Mouse (Mus musculus) liver, embryonic 13.5 days (tissue): ENCODE measurements around the gene Dnajb8. TPM values are rescaled to one million over a fixed set of nuclear protein-coding genes. Genes with fewer than 3 reads are reported as not detected.

Experiments used
- ATAC-seq: fragments of 200-750 bp; cut with Nextera tagmentation; 2 replicates; pipeline ENCODE4 v1.8.0; 2017; ENCODE audit warnings: low read depth, mild to moderate bottlenecking, moderate number of reproducible peaks, moderate library complexity
- DNase-seq: peaks from one replicate; pipeline ENCODE4 v3.0.0; 2022
- H3K27ac ChIP-seq: fragments of 300-500 bp; sonication (generic); 2 replicates; pipeline ENCODE4 v1.5.1; 2015; ENCODE audit warnings: moderate library complexity, mild to moderate bottlenecking, inconsistent platforms
- H3K27me3 ChIP-seq: fragments of 300-500 bp; sonication (generic); 2 replicates; pipeline ENCODE4 v1.6.1; 2015; ENCODE audit warnings: mild to moderate bottlenecking, inconsistent platforms
- H3K36me3 ChIP-seq: fragments of 300-500 bp; sonication (generic); 2 replicates; pipeline ENCODE4 v1.6.1; 2015; ENCODE audit warnings: mild to moderate bottlenecking, inconsistent platforms
- H3K4me1 ChIP-seq: fragments of 300-500 bp; sonication (generic); replicated peaks from 2 replicates; pipeline ENCODE4 v1.6.1; 2015; ENCODE audit warnings: inconsistent platforms
- H3K4me2 ChIP-seq: fragments of 300-500 bp; sonication (generic); 2 replicates; pipeline ENCODE4 v1.6.1; 2015; ENCODE audit warnings: inconsistent platforms, mild to moderate bottlenecking, moderate library complexity
- H3K4me3 ChIP-seq: fragments of 300-500 bp; sonication (generic); replicated peaks from 2 replicates; pipeline ENCODE4 v1.5.1; 2015; ENCODE audit warnings: mild to moderate bottlenecking, inconsistent platforms
- H3K9ac ChIP-seq: fragments of 300-500 bp; sonication (generic); 2 replicates; pipeline ENCODE4 v1.6.1; 2015; ENCODE audit warnings: mild to moderate bottlenecking, inconsistent platforms
- H3K9me3 ChIP-seq: fragments of 300-500 bp; sonication (generic); replicated peaks from 2 replicates; pipeline ENCODE4 v1.6.1; 2016; ENCODE audit warnings: inconsistent platforms
- WGBS: fragments of 180-500 bp; shearing (Covaris S2); methylation state at CpG from one replicate; pipeline ENCODE4 v1.1.7; 2015; ENCODE audit not compliant: insufficient replicate concordance; 5-methylcytosine and 5-hydroxymethylcytosine counted together
- polyA plus RNA-seq: library from polyadenylated mRNA; unstranded; fragments of >200 nt; fragmentation: Nextera tagmentation; extraction: Ambion mirVana; gene quantifications from 2 replicates; pipeline ENCODE4 v1.2.1, GENCODE M21; 2015

Gene Dnajb8
- polyA plus RNA-seq, 1 experiment from 2014 or later: not detected

GRCm38 (mm10) chr6:88233996-88234395, 11.9 kb downstream of the Dnajb8 start:
- no peak overlapping the region for H3K27ac ChIP-seq
- H3K36me3 ChIP-seq: no peaks in the 10 kb centered on the region
- no peaks in the 10 kb centered on the region for H3K9me3 ChIP-seq
- no peak overlapping the region for H3K4me3 ChIP-seq
- no peak overlapping the region for H3K4me2 ChIP-seq
- WGBS: 65% methylated on average over 8 of the region's 8 CpGs
- peaks cover 15% of the 10 kb centered on the region for H3K4me1 ChIP-seq
- no peak for DNase-seq
- ATAC-seq: no peak
- H3K9ac ChIP-seq: no peak overlapping the region
- peaks cover 89% of the 10 kb centered on the region for H3K27me3 ChIP-seq

- ATAC-seq (no peak), DNase-seq (no peak)
- no peak overlapping the region for H3K9ac ChIP-seq
- H3K9me3 ChIP-seq: no peaks in the 10 kb centered on the region
- no peaks in the 10 kb centered on the region for H3K36me3 ChIP-seq
- 34% methylated on average over 8 of the region's 8 CpGs for WGBS
- no peak overlapping the region for H3K4me2 ChIP-seq
- no peak overlapping the region for H3K27ac ChIP-seq
- H3K4me1 ChIP-seq: peaks cover 15% of the 10 kb centered on the region
- no peak overlapping the region for H3K4me3 ChIP-seq
- peaks cover 85% of the 10 kb centered on the region for H3K27me3 ChIP-seq
Measured at GRCm38 (mm10) chr6:88235461-88235860, 13.4 kb downstream of the Dnajb8 start.

GRCm38 (mm10) chr6:88235983-88236382, 13.9 kb downstream of the Dnajb8 start:
- ATAC-seq (no peak), DNase-seq (no peak)
- Histone ChIP-seq H3K9ac (no peak overlapping the region), H3K9me3 (no peaks in the 10 kb centered on the region), H3K36me3 (no peaks in the 10 kb centered on the region), H3K4me2 (peak overlapping the region; percentile 26; the same call in 1 of the 2 replicates), H3K27ac (no peak overlapping the region), H3K27me3 (peaks cover 81% of the 10 kb centered on the region), H3K4me3 (no peak overlapping the region), H3K4me1 (peaks cover 15% of the 10 kb centered on the region)
- 16% methylated on average over 17 of the region's 17 CpGs for WGBS

GRCm38 (mm10) chr6:88236513-88236912, 14.4 kb downstream of the Dnajb8 start:
- no peak overlapping the region for H3K4me3 ChIP-seq
- no peak overlapping the region for H3K27ac ChIP-seq
- H3K36me3 ChIP-seq: no peaks in the 10 kb centered on the region
- ATAC-seq (no peak), DNase-seq (no peak)
- H3K4me2 ChIP-seq: 0 out of 2 replicates have a peak overlapping the region, but pooled peaks have one; percentile 26
- WGBS: 28% methylated on average over 7 of the region's 7 CpGs
- peaks cover 15% of the 10 kb centered on the region for H3K4me1 ChIP-seq
- peaks cover 78% of the 10 kb centered on the region for H3K27me3 ChIP-seq
- H3K9me3 ChIP-seq: no peaks in the 10 kb centered on the region
- H3K9ac ChIP-seq: no peak overlapping the region

- peaks cover 32% of the 10 kb centered on the region for H3K27me3 ChIP-seq
- no peaks in the 10 kb centered on the region for H3K36me3 ChIP-seq
- H3K4me2 ChIP-seq: no peak overlapping the region
- no peak overlapping the region for H3K9ac ChIP-seq
- H3K9me3 ChIP-seq: no peaks in the 10 kb centered on the region
- H3K27ac ChIP-seq: no peak overlapping the region
- WGBS: 5% methylated on average over 15 of the region's 15 CpGs
- H3K4me3 ChIP-seq: no peak overlapping the region
- DNase-seq: peak; percentile 42
- ATAC-seq: peak; percentile 78
- H3K4me1 ChIP-seq: 0 out of 2 replicates have a peak, but pooled peaks cover 4% of the 10 kb centered on the region
Measured at GRCm38 (mm10) chr6:88242604-88243003, 20.5 kb downstream of the Dnajb8 start.

- Histone ChIP-seq H3K4me1 (peaks cover 49% of the 10 kb centered on the region), H3K27me3 (no peaks in the 10 kb centered on the region), H3K9ac (no peak overlapping the region)
Measured at GRCm38 (mm10) chr6:88249231-88249630, 27.2 kb downstream of the Dnajb8 start.

GRCm38 (mm10) chr6:88251396-88251795, 29.3 kb downstream of the Dnajb8 start:
- Histone ChIP-seq H3K27me3 (no peaks in the 10 kb centered on the region), H3K4me1 (peaks cover 71% of the 10 kb centered on the region), H3K9me3 (no peaks in the 10 kb centered on the region), H3K4me3 (no peak overlapping the region), H3K4me2 (peak overlapping the region; percentile 32), H3K36me3 (no peaks in the 10 kb centered on the region), H3K27ac (peak overlapping the region; percentile 68), H3K9ac (peak overlapping the region; percentile 34)
- no peak for DNase-seq
- 74% methylated on average over 1 of the region's 1 CpGs for WGBS
- ATAC-seq: peak; percentile 28

More at GRCm38 (mm10) chr6:88249231-88249630, 27.2 kb downstream of the Dnajb8 start:
- no peaks in the 10 kb centered on the region for H3K36me3 ChIP-seq
- H3K27ac ChIP-seq: no peak overlapping the region
- H3K4me2 ChIP-seq: no peak overlapping the region
- DNase-seq (no peak), ATAC-seq (no peak)
- H3K9me3 ChIP-seq: no peaks in the 10 kb centered on the region
- H3K4me3 ChIP-seq: no peak overlapping the region
- 86% methylated on average over 1 of the region's 1 CpGs for WGBS

- Histone ChIP-seq H3K4me3 (no peak overlapping the region), H3K9ac (peak overlapping the region; percentile 34), H3K9me3 (no peaks in the 10 kb centered on the region), H3K36me3 (0 out of 2 replicates have a peak, but pooled peaks cover 2% of the 10 kb centered on the region), H3K27me3 (no peaks in the 10 kb centered on the region), H3K27ac (peak overlapping the region; percentile 68), H3K4me2 (peak overlapping the region; percentile 32), H3K4me1 (peaks cover 76% of the 10 kb centered on the region)
- ATAC-seq: peak; percentile 75
- peak; percentile 61 for DNase-seq
- 12% methylated on average over 7 of the region's 7 CpGs for WGBS
Measured at GRCm38 (mm10) chr6:88251798-88252478, 29.9 kb downstream of the Dnajb8 start.

- Histone ChIP-seq H3K4me2 (0 out of 2 replicates have a peak overlapping the region, but pooled peaks have one; percentile 16), H3K9me3 (no peaks in the 10 kb centered on the region), H3K27me3 (no peaks in the 10 kb centered on the region), H3K4me1 (peaks cover 67% of the 10 kb centered on the region), H3K27ac (peak overlapping the region; percentile 71), H3K4me3 (no peak overlapping the region), H3K9ac (peak overlapping the region; percentile 47), H3K36me3 (0 out of 2 replicates have a peak, but pooled peaks cover 8% of the 10 kb centered on the region)
- 7% methylated on average over 6 of the region's 6 CpGs for WGBS
- DNase-seq: peak; percentile 53
- peak; percentile 42 for ATAC-seq
Measured at GRCm38 (mm10) chr6:88254082-88254481, 32.0 kb downstream of the Dnajb8 start.

GRCm38 (mm10) chr6:88255435-88255834, 33.4 kb downstream of the Dnajb8 start:
- H3K9ac ChIP-seq: peak overlapping the region; percentile 50
- no peak overlapping the region for H3K4me3 ChIP-seq
- DNase-seq: peak; percentile 55
- ATAC-seq: peak; percentile 72
- H3K4me2 ChIP-seq: peak overlapping the region; percentile 25
- H3K27me3 ChIP-seq: no peaks in the 10 kb centered on the region
- 13% methylated on average over 4 of the region's 4 CpGs for WGBS
- no peaks in the 10 kb centered on the region for H3K9me3 ChIP-seq
- H3K27ac ChIP-seq: peak overlapping the region; percentile 71
- peaks cover 74% of the 10 kb centered on the region for H3K4me1 ChIP-seq
- H3K36me3 ChIP-seq: 0 out of 2 replicates have a peak, but pooled peaks cover 8% of the 10 kb centered on the region

- peaks cover 59% of the 10 kb centered on the region for H3K4me1 ChIP-seq
- no peak overlapping the region for H3K27ac ChIP-seq
- WGBS: 69% methylated on average over 3 of the region's 3 CpGs
- 0 out of 2 replicates have a peak, but pooled peaks cover 8% of the 10 kb centered on the region for H3K36me3 ChIP-seq
- H3K4me2 ChIP-seq: no peak overlapping the region
- H3K9ac ChIP-seq: no peak overlapping the region
- no peak for ATAC-seq
- no peaks in the 10 kb centered on the region for H3K9me3 ChIP-seq
- no peak for DNase-seq
- no peaks in the 10 kb centered on the region for H3K27me3 ChIP-seq
- no peak overlapping the region for H3K4me3 ChIP-seq
Measured at GRCm38 (mm10) chr6:88259621-88260020, 37.6 kb downstream of the Dnajb8 start.

- Histone ChIP-seq H3K9me3 (no peaks in the 10 kb centered on the region), H3K4me2 (no peak overlapping the region), H3K27ac (no peak overlapping the region), H3K4me1 (peaks cover 51% of the 10 kb centered on the region), H3K27me3 (no peaks in the 10 kb centered on the region), H3K36me3 (0 out of 2 replicates have a peak, but pooled peaks cover 8% of the 10 kb centered on the region), H3K4me3 (no peak overlapping the region), H3K9ac (no peak overlapping the region)
- 52% methylated on average over 3 of the region's 3 CpGs for WGBS
- DNase-seq (no peak), ATAC-seq (no peak)
Measured at GRCm38 (mm10) chr6:88260645-88261044, 38.6 kb downstream of the Dnajb8 start.
